27 mouse cellular contexts compared by ENCODE assay signal in the genomic region with DNA sequence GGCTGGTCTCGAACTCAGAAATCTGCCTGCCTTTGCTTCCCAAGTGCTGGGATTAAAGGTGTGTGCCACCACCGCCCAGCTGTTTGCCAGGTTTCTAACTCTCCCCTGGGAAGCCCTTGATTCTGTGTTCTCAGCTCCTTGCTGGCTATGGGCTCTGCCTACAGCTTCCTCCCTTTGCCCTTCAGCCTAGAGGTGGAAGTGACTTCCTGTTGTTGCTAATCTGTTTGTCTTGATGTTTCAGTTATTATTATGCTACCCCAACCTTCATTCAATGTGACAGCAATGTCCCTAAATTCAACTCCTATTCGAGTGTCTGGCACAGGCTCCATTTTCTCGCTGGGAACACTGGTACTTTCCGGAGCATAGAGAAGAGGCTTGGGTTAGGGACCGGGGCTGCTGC. TPM values are rescaled to one million over a fixed set of nuclear protein-coding genes. Genes with fewer than 3 reads are reported as not detected.
DNase-seq lines count a peak whose midpoint lies in the region; ATAC-seq and TF ChIP-seq lines count a peak whose summit lies in the region.
"Had no signal": no experiment of that assay in that cellular context is flagged by ENCODE, and none has a peak within 500 bp of the region (broad histone marks: within the 10 kb centered on the region; RNA-seq: fewer than 3 reads in every experiment).

No protein-coding gene starts in this region.

- no peaks in the 10 kb centered on the region for H3K27me3 ChIP-seq in spleen, adult 2 months (ENCODE audit: control insufficient read depth, insufficient read depth, low read length)
- no peaks in the 10 kb centered on the region for H3K27me3 ChIP-seq in kidney, adult 2 months (replicated peaks; ENCODE audit: control insufficient read depth, insufficient read depth, low read length)
- H3K27me3 ChIP-seq: embryonic facial prominence, embryonic 12.5 days; embryonic facial prominence, embryonic 15.5 days; heart, embryonic 12.5 days; heart, embryonic 15.5 days; hindbrain, embryonic 13.5 days; Patski had no signal

- TF ChIP-seq CTCF in spleen, adult 2 months (IDR thresholded peaks at IDR 0.05; ENCODE audit: extremely low read depth, insufficient read depth, insufficient read length, insufficient replicate concordance) = no peak
- TF ChIP-seq CTCF in kidney, adult 2 months (conservative IDR thresholded peaks at IDR 0.05; ENCODE audit: insufficient read depth, insufficient read length, low read depth, low read length) = no peak

- ATAC-seq in activated CD4-positive, CD25-positive, alpha-beta regulatory T cell, adult 4 months = peak; percentile 49
- ATAC-seq in common myeloid progenitor, adult 5-6 weeks (replicated peaks; ENCODE audit: low read depth, poor library complexity, severe bottlenecking) = 0 out of 2 replicates have a peak, but pooled peaks have one; percentile 28
- ATAC-seq: forebrain, embryonic 14.5 days; forebrain, postnatal 0 days; hindbrain, embryonic 16.5 days; intestine, embryonic 16.5 days; Patski had no signal

- TF ChIP-seq POLR2A in spleen, adult 2 months (IDR thresholded peaks at IDR 0.05; ENCODE audit: low read depth, low read length) = no peak
- no peak for TF ChIP-seq POLR2A in kidney, adult 2 months (IDR thresholded peaks at IDR 0.05; ENCODE audit: low read depth, low read length)

- 79% methylated on average over 6 of the region's 6 CpGs for WGBS in spleen, adult 2 months
- 77% methylated on average over 6 of the region's 6 CpGs for WGBS in kidney, adult 2 months

- H3K27ac ChIP-seq in spleen, adult 2 months (ENCODE audit: insufficient read depth, low read length) = peak overlapping the region; percentile 36; the same call in 1 of the 2 replicates
- H3K27ac ChIP-seq in kidney, adult 2 months (ENCODE audit: insufficient read depth, low read depth, low read length) = no peak overlapping the region
- H3K27ac ChIP-seq: embryonic facial prominence, embryonic 12.5 days; embryonic facial prominence, embryonic 15.5 days; gastrocnemius, adult 2 months; heart, embryonic 15.5 days; hindbrain, embryonic 10.5 days; hindbrain, embryonic 13.5 days had no signal

- H3K4me1 ChIP-seq in spleen, adult 2 months (ENCODE audit: control insufficient read depth, insufficient read depth, insufficient read length) = no peaks in the 10 kb centered on the region; the same call in 1 of the 2 replicates
- H3K4me1 ChIP-seq in kidney, adult 2 months (ENCODE audit: control insufficient read depth, insufficient read depth, low read length) = no peaks in the 10 kb centered on the region
- H3K4me1 ChIP-seq: embryonic facial prominence, embryonic 12.5 days; embryonic facial prominence, embryonic 15.5 days; hindbrain, embryonic 13.5 days had no signal

- intact Hi-C loops in left cerebral cortex, postnatal 14 days (cut with DNase I) = no loop called here

- DNase-seq in spleen, adult 2 months (ENCODE audit: low read depth in 1 of 2, low spot score in 2 of 2) = no peak
- DNase-seq in spleen, adult 18-20 months = no peak
- no peak for DNase-seq in left cerebral cortex, postnatal 14 days (ENCODE audit: low spot score in 2 of 2)
- no peak for DNase-seq in kidney, adult 2 months
- DNase-seq: adrenal gland, adult 8-10 months; cerebellum, adult 18-20 months; cerebellum, adult 9-10 months; cerebellum, postnatal 14 days; forebrain, postnatal 0 days; gastrocnemius, adult 2 months; gastrocnemius, postnatal 14 days; heart, adult 18-20 months; heart, postnatal 10 days; heart, postnatal 36 days had no signal

- no peak overlapping the region for H3K4me3 ChIP-seq in spleen, adult 2 months (ENCODE audit: extremely low read depth, insufficient read depth, insufficient read length)
- no peak overlapping the region for H3K4me3 ChIP-seq in kidney, adult 2 months (ENCODE audit: insufficient read depth, low read depth, low read length)
- H3K4me3 ChIP-seq: embryonic facial prominence, embryonic 12.5 days; embryonic facial prominence, embryonic 15.5 days; gastrocnemius, adult 2 months; heart, embryonic 12.5 days; heart, embryonic 15.5 days; hindbrain, embryonic 10.5 days; hindbrain, embryonic 13.5 days had no signal

- H3K36me3 ChIP-seq in spleen, adult 2 months (ENCODE audit: control insufficient read depth, insufficient read depth, low read length) = no peaks in the 10 kb centered on the region
- no peaks in the 10 kb centered on the region for H3K36me3 ChIP-seq in kidney, adult 2 months (ENCODE audit: control insufficient read depth, insufficient read depth, low read length)
- H3K36me3 ChIP-seq: G1E had no signal

RNA-seq across cellular contexts. Expression of gene Hnrnpul1, which starts 11.6 kb away (rescaled TPM):
- polyA plus RNA-seq in spleen, adult 2 months (2012; rRNA removed) = 49.6 and 59.2 TPM in 2 replicates
- 10 to 100 TPM; 47.1 to 58.0 TPM for polyA plus RNA-seq in activated CD4-positive, CD25-positive, alpha-beta regulatory T cell, adult 4 months (2017; shearing (Covaris generic))
- 128 and 173 TPM in 2 replicates for total RNA-seq in common myeloid progenitor, adult 5-6 weeks (2017)
- 100 to 1,000 TPM; 102 to 103 TPM for total RNA-seq in left cerebral cortex, postnatal 14 days (2021)
- 33.3 and 41.7 TPM in 2 replicates for polyA plus RNA-seq in kidney, adult 2 months (2012; rRNA removed)

RNA-seq across cellular contexts. Expression of gene Axl, which starts 22.4 kb away (rescaled TPM):
- 106 and 129 TPM in 2 replicates for polyA plus RNA-seq in spleen, adult 2 months (2012; rRNA removed)
- polyA plus RNA-seq in activated CD4-positive, CD25-positive, alpha-beta regulatory T cell, adult 4 months (2017; shearing (Covaris generic)) = 10 to 100 TPM; 16.5 to 26.4 TPM
- total RNA-seq in common myeloid progenitor, adult 5-6 weeks (2017) = 0.96 and 4.0 TPM in 2 replicates
- 10 to 100 TPM; 35.9 to 38.8 TPM for total RNA-seq in left cerebral cortex, postnatal 14 days (2021)
- 31.0 and 36.1 TPM in 2 replicates for polyA plus RNA-seq in kidney, adult 2 months (2012; rRNA removed)
- polyA plus RNA-seq: G1E had no signal

RNA-seq across cellular contexts. Expression of gene Ccdc97, which starts 47.2 kb away (rescaled TPM):
- 81.5 and 93.6 TPM in 2 replicates for polyA plus RNA-seq in spleen, adult 2 months (2012; rRNA removed)
- 10 to 100 TPM; 31.1 to 46.9 TPM for polyA plus RNA-seq in activated CD4-positive, CD25-positive, alpha-beta regulatory T cell, adult 4 months (2017; shearing (Covaris generic))
- total RNA-seq in common myeloid progenitor, adult 5-6 weeks (2017) = 11.9 and 17.5 TPM in 2 replicates
- 10 to 100 TPM; 56.2 to 56.7 TPM for total RNA-seq in left cerebral cortex, postnatal 14 days (2021)
- polyA plus RNA-seq in kidney, adult 2 months (2012; rRNA removed) = 52.5 and 53.5 TPM in 2 replicates

RNA-seq across cellular contexts. Expression of gene Cyp2s1, which starts 50.6 kb away (rescaled TPM):
- 2.9 and 3.5 TPM in 2 replicates for polyA plus RNA-seq in spleen, adult 2 months (2012; rRNA removed)
- 1 to 10 TPM; 3.2 to 4.9 TPM for polyA plus RNA-seq in activated CD4-positive, CD25-positive, alpha-beta regulatory T cell, adult 4 months (2017; shearing (Covaris generic))
- total RNA-seq in common myeloid progenitor, adult 5-6 weeks (2017) = 0.27 and 0.29 TPM in 2 replicates
- total RNA-seq in left cerebral cortex, postnatal 14 days (2021) = 1 to 10 TPM; 3.5 to 4.6 TPM
- polyA plus RNA-seq in kidney, adult 2 months (2012; rRNA removed) = 22.1 and 26.2 TPM in 2 replicates
- polyA plus RNA-seq: G1E had no signal
